Mouse (Mus musculus) urinary bladder, adult 18-20 months (tissue): ENCODE measurements at regions not wholly inside any gene's neighbourhood (a gene's known extent, or its start where the extent isn't known, plus 50 kb on each side); places are given as distances from the start of the nearest gene placed in this dataset.

Experiments
- DNase-seq, 2 experiments: peaks; one replicate each; pipeline ENCODE4 v3.0.0; 2022; ENCODE audit warnings: low spot score in 2 of 2, mixed read lengths in 2 of 2

- DNase-seq = no peak
These were observed 286.4 kb downstream of the Pten start for GRCm38 (mm10) chr19:33043696-33044095.

GRCm38 (mm10) chr19:33048754-33049442, 291.6 kb downstream of the Pten start:
- DNase-seq = no peak

- no peak for DNase-seq
These were observed 296.0 kb downstream of the Pten start for GRCm38 (mm10) chr19:33053199-33053867.

GRCm38 (mm10) chr19:33056372-33056791, 299.1 kb downstream of the Pten start:
- no peak for DNase-seq

- no peak for DNase-seq
These were observed 303.7 kb downstream of the Pten start for GRCm38 (mm10) chr19:33061006-33061405.

- DNase-seq = no peak
These were observed 305.1 kb downstream of the Pten start for GRCm38 (mm10) chr19:33062165-33063058.

- DNase-seq = no peak
These were observed 308.2 kb downstream of the Pten start for GRCm38 (mm10) chr19:33065274-33066200.

- DNase-seq = no peak
These were observed 311.2 kb downstream of the Pten start for GRCm38 (mm10) chr19:33068351-33068955.

GRCm38 (mm10) chr19:33069761-33070160, 312.5 kb downstream of the Pten start:
- DNase-seq = no peak

- no peak for DNase-seq
These were observed 315.0 kb downstream of the Pten start for GRCm38 (mm10) chr19:33072299-33072698.

- no peak for DNase-seq
These were observed 317.2 kb downstream of the Rnls start for GRCm38 (mm10) chr19:33074907-33075306.

GRCm38 (mm10) chr19:33078681-33079360, 313.3 kb downstream of the Rnls start:
- no peak for DNase-seq

- DNase-seq = no peak
These were observed 312.1 kb downstream of the Rnls start for GRCm38 (mm10) chr19:33079959-33080358.

- DNase-seq = no peak
These were observed 310.6 kb downstream of the Rnls start for GRCm38 (mm10) chr19:33081493-33081892.

- DNase-seq = no peak
These were observed 308.7 kb downstream of the Rnls start for GRCm38 (mm10) chr19:33083371-33083770.

GRCm38 (mm10) chr19:33084683-33085082, 307.4 kb downstream of the Rnls start:
- no peak for DNase-seq
